Comparison of ENCODE assay signal across 25 mouse cellular contexts in genomic region chr17:61452943-61453342, GRCm38 (mm10).
DNase-seq lines count a peak whose midpoint lies in the region; ATAC-seq and TF ChIP-seq lines count a peak whose summit lies in the region.
"Had no signal": no experiment of that assay in that cellular context is flagged by ENCODE, and none has a peak within 500 bp of the region (broad histone marks: within the 10 kb centered on the region; RNA-seq: fewer than 3 reads in every experiment).

No protein-coding gene starts in this region.

- H3K36me3 ChIP-seq in hindbrain, postnatal 0 days (ENCODE audit: insufficient read depth, low read length), result no peaks in the 10 kb centered on the region
- H3K36me3 ChIP-seq in hindbrain, embryonic 12.5 days, result no peaks in the 10 kb centered on the region
- H3K36me3 ChIP-seq in neural tube, embryonic 14.5 days (ENCODE audit: control insufficient read depth, insufficient read depth, low read length), result no peaks in the 10 kb centered on the region
- H3K36me3 ChIP-seq in neural tube, embryonic 15.5 days, result no peaks in the 10 kb centered on the region
- H3K36me3 ChIP-seq: embryonic facial prominence, embryonic 10.5 days; embryonic facial prominence, embryonic 12.5 days; forebrain, embryonic 15.5 days; G1E had no signal

- no peak overlapping the region for H3K4me3 ChIP-seq in hindbrain, postnatal 0 days (ENCODE audit: low read length)
- H3K4me3 ChIP-seq in hindbrain, embryonic 12.5 days, result no peak overlapping the region
- no peak overlapping the region for H3K4me3 ChIP-seq in neural tube, embryonic 14.5 days (ENCODE audit: low read depth, low read length)
- H3K4me3 ChIP-seq in neural tube, embryonic 15.5 days (replicated peaks), result no peak overlapping the region
- H3K4me3 ChIP-seq: embryonic facial prominence, embryonic 10.5 days; embryonic facial prominence, embryonic 12.5 days; forebrain, embryonic 13.5 days; forebrain, embryonic 15.5 days had no signal

- H3K27ac ChIP-seq in hindbrain, postnatal 0 days, result no peak overlapping the region
- H3K27ac ChIP-seq in hindbrain, embryonic 12.5 days, result no peak overlapping the region
- no peak overlapping the region for H3K27ac ChIP-seq in neural tube, embryonic 14.5 days (ENCODE audit: low read depth, low read length)
- no peak overlapping the region for H3K27ac ChIP-seq in neural tube, embryonic 15.5 days (replicated peaks)
- H3K27ac ChIP-seq: embryonic facial prominence, embryonic 10.5 days; embryonic facial prominence, embryonic 12.5 days; forebrain, embryonic 13.5 days; forebrain, embryonic 15.5 days had no signal

- ATAC-seq in hindbrain, postnatal 0 days, result no peak
- no peak for ATAC-seq in hindbrain, embryonic 12.5 days (ENCODE audit: low FRiP score)
- ATAC-seq in neural tube, embryonic 14.5 days (ENCODE audit: low read depth), result peak; percentile 60
- peak; percentile 78 for ATAC-seq in neural tube, embryonic 15.5 days (ENCODE audit: low FRiP score)
- ATAC-seq: activated CD4-positive, CD25-positive, alpha-beta regulatory T cell, adult 4 months; forebrain, embryonic 13.5 days; forebrain, embryonic 15.5 days; forebrain, postnatal 0 days; Patski had no signal

- no peaks in the 10 kb centered on the region for H3K9me3 ChIP-seq in hindbrain, postnatal 0 days (ENCODE audit: low read length)
- no peaks in the 10 kb centered on the region for H3K9me3 ChIP-seq in hindbrain, embryonic 12.5 days (replicated peaks)
- no peaks in the 10 kb centered on the region for H3K9me3 ChIP-seq in neural tube, embryonic 14.5 days (ENCODE audit: control insufficient read depth, low read length)
- H3K9me3 ChIP-seq in neural tube, embryonic 15.5 days (replicated peaks), result no peaks in the 10 kb centered on the region
- H3K9me3 ChIP-seq: embryonic facial prominence, embryonic 10.5 days; embryonic facial prominence, embryonic 12.5 days; forebrain, embryonic 13.5 days; forebrain, embryonic 15.5 days had no signal

- H3K4me2 ChIP-seq in hindbrain, postnatal 0 days (ENCODE audit: low read depth, low read length), result no peak overlapping the region
- no peak overlapping the region for H3K4me2 ChIP-seq in hindbrain, embryonic 12.5 days (replicated peaks)
- no peak overlapping the region for H3K4me2 ChIP-seq in neural tube, embryonic 14.5 days (ENCODE audit: low read depth, low read length)
- H3K4me2 ChIP-seq in neural tube, embryonic 15.5 days, result no peak overlapping the region
- H3K4me2 ChIP-seq: embryonic facial prominence, embryonic 12.5 days; forebrain, embryonic 13.5 days; forebrain, embryonic 15.5 days had no signal

- no peak for TF ChIP-seq CTCF in hindbrain, postnatal 0 days (IDR thresholded peaks at IDR 0.05; ENCODE audit: low read depth)

- peak; percentile 12 for DNase-seq in hindbrain, postnatal 0 days (ENCODE audit: low spot score)
- no peak for DNase-seq in neural tube, embryonic 10.5 days (ENCODE audit: extremely low spot score, low spot score)
- DNase-seq in forelimb bud, embryonic 11.5 days (ENCODE audit: low read depth, low spot score), result peak; percentile 17
- no peak for DNase-seq in kidney, adult 11 months
- no peak for DNase-seq in cerebellum, adult 11 months
- DNase-seq: adrenal gland, adult 8-10 months; adrenal gland, postnatal 14 days; adrenal gland, postnatal 36 days; cerebellum, adult 11-12 months; cerebellum, adult 2 months; cerebellum, adult 9-10 months; cerebellum, postnatal 10 days; cerebellum, postnatal 25 days; forebrain, postnatal 0 days had no signal

- no peak overlapping the region for H3K9ac ChIP-seq in hindbrain, postnatal 0 days (replicated peaks; ENCODE audit: low read length)
- no peak overlapping the region for H3K9ac ChIP-seq in hindbrain, embryonic 12.5 days
- H3K9ac ChIP-seq in neural tube, embryonic 14.5 days (replicated peaks; ENCODE audit: low read depth, low read length), result no peak overlapping the region
- H3K9ac ChIP-seq in neural tube, embryonic 15.5 days (replicated peaks), result no peak overlapping the region
- H3K9ac ChIP-seq: embryonic facial prominence, embryonic 12.5 days; forebrain, embryonic 13.5 days; forebrain, embryonic 15.5 days; forebrain, postnatal 0 days had no signal

- no peaks in the 10 kb centered on the region for H3K4me1 ChIP-seq in hindbrain, postnatal 0 days (ENCODE audit: insufficient read depth, low read length)
- H3K4me1 ChIP-seq in hindbrain, embryonic 12.5 days, result no peaks in the 10 kb centered on the region
- no peaks in the 10 kb centered on the region for H3K4me1 ChIP-seq in neural tube, embryonic 14.5 days (ENCODE audit: control insufficient read depth, insufficient read depth, low read length)
- H3K4me1 ChIP-seq in neural tube, embryonic 15.5 days, result no peaks in the 10 kb centered on the region
- H3K4me1 ChIP-seq: embryonic facial prominence, embryonic 10.5 days; embryonic facial prominence, embryonic 12.5 days; forebrain, embryonic 13.5 days; forebrain, embryonic 15.5 days had no signal

- WGBS in hindbrain, postnatal 0 days, result 75% methylated on average over 2 of the region's 2 CpGs
- WGBS in hindbrain, embryonic 12.5 days, result 84% methylated on average over 2 of the region's 2 CpGs
- 40% methylated on average over 2 of the region's 2 CpGs for WGBS in neural tube, embryonic 14.5 days
- 51% methylated on average over 2 of the region's 2 CpGs for WGBS in neural tube, embryonic 15.5 days

- no peaks in the 10 kb centered on the region for H3K27me3 ChIP-seq in hindbrain, postnatal 0 days (ENCODE audit: insufficient read depth, low read length)
- H3K27me3 ChIP-seq in hindbrain, embryonic 12.5 days, result no peaks in the 10 kb centered on the region
- no peaks in the 10 kb centered on the region for H3K27me3 ChIP-seq in neural tube, embryonic 14.5 days (ENCODE audit: control insufficient read depth, insufficient read depth, low read length)
- H3K27me3 ChIP-seq in neural tube, embryonic 15.5 days (replicated peaks), result no peaks in the 10 kb centered on the region
- H3K27me3 ChIP-seq: CH12.LX; embryonic facial prominence, embryonic 12.5 days; forebrain, embryonic 13.5 days; forebrain, embryonic 15.5 days; Patski had no signal

Comparison
In these comparisons a context has a peak if more than half of its experiments do, and no peak if none do; other contexts are left out.
1. ATAC-seq: peak in neural tube, embryonic 14.5 days (single experiment) and neural tube, embryonic 15.5 days (single experiment); none in hindbrain, postnatal 0 days (single experiment) and hindbrain, embryonic 12.5 days (single experiment).
2. DNase-seq: peak in hindbrain, postnatal 0 days (single experiment) and forelimb bud, embryonic 11.5 days (single experiment); none in neural tube, embryonic 10.5 days (single experiment), kidney, adult 11 months (single experiment) and cerebellum, adult 11 months (single experiment).